Mouse (Mus musculus): Measurements from ENCODE around the gene Inpp4b. TPM values are rescaled to one million over a fixed set of nuclear protein-coding genes. Genes with fewer than 3 reads are reported as not detected.

Inpp4b gene
- polyA plus RNA-seq, 1 experiment from 2014 or later: 14.1 TPM

- Histone ChIP-seq H3K4me3 (no peak overlapping the region), H3K9ac (no peak overlapping the region), H3K4me1 (no peaks in the 10 kb centered on the region), H3K9me3 (no peaks in the 10 kb centered on the region), H3K27me3 (no peaks in the 10 kb centered on the region), H3K36me3 (no peaks in the 10 kb centered on the region), H3K27ac (no peak overlapping the region), H3K4me2 (no peak overlapping the region)
- no peak for ATAC-seq (ENCODE audit: insufficient number of reproducible peaks, insufficient read depth, low FRiP score, low TSS enrichment, low read depth)
- WGBS: 32% methylated on average over 3 of the region's 3 CpGs
These were observed 136.3 kb downstream of the Inpp4b start for GRCm38 (mm10) chr8:81478674-81479073.

- Histone ChIP-seq H3K9ac (no peak overlapping the region), H3K36me3 (no peaks in the 10 kb centered on the region), H3K4me3 (no peak overlapping the region), H3K4me1 (no peaks in the 10 kb centered on the region), H3K9me3 (no peaks in the 10 kb centered on the region), H3K27ac (no peak overlapping the region), H3K27me3 (no peaks in the 10 kb centered on the region), H3K4me2 (no peak overlapping the region)
- no peak for ATAC-seq (ENCODE audit: insufficient number of reproducible peaks, insufficient read depth, low FRiP score, low TSS enrichment, low read depth)
- WGBS: 84% methylated on average over 1 of the region's 1 CpGs
These were observed 141.5 kb downstream of the Inpp4b start for GRCm38 (mm10) chr8:81483834-81484233.

GRCm38 (mm10) chr8:81485626-81486025, 143.3 kb downstream of the Inpp4b start:
- ATAC-seq (ENCODE audit: insufficient number of reproducible peaks, insufficient read depth, low FRiP score, low TSS enrichment, low read depth): no peak
- no peaks in the 10 kb centered on the region for H3K27me3 ChIP-seq
- H3K4me1 ChIP-seq: no peaks in the 10 kb centered on the region
- no peaks in the 10 kb centered on the region for H3K36me3 ChIP-seq
- H3K4me3 ChIP-seq: no peak overlapping the region
- H3K4me2 ChIP-seq: no peak overlapping the region
- H3K9ac ChIP-seq: no peak overlapping the region
- 80% methylated on average over 1 of the region's 1 CpGs for WGBS
- no peaks in the 10 kb centered on the region for H3K9me3 ChIP-seq
- no peak overlapping the region for H3K27ac ChIP-seq

GRCm38 (mm10) chr8:81489894-81490661, 147.7 kb downstream of the Inpp4b start:
- H3K4me1 ChIP-seq: no peaks in the 10 kb centered on the region
- no peaks in the 10 kb centered on the region for H3K36me3 ChIP-seq
- 78% methylated on average over 2 of the region's 2 CpGs for WGBS
- ATAC-seq (ENCODE audit: insufficient number of reproducible peaks, insufficient read depth, low FRiP score, low TSS enrichment, low read depth): no peak
- H3K27ac ChIP-seq: no peak overlapping the region
- H3K9ac ChIP-seq: no peak overlapping the region
- H3K4me3 ChIP-seq: no peak overlapping the region
- no peaks in the 10 kb centered on the region for H3K27me3 ChIP-seq
- no peak overlapping the region for H3K4me2 ChIP-seq
- no peaks in the 10 kb centered on the region for H3K9me3 ChIP-seq

- no peak overlapping the region for H3K9ac ChIP-seq
- no peaks in the 10 kb centered on the region for H3K9me3 ChIP-seq
- H3K4me2 ChIP-seq: no peak overlapping the region
- H3K27ac ChIP-seq: no peak overlapping the region
- H3K36me3 ChIP-seq: no peaks in the 10 kb centered on the region
- H3K27me3 ChIP-seq: no peaks in the 10 kb centered on the region
- no peak overlapping the region for H3K4me3 ChIP-seq
- no peak for ATAC-seq (ENCODE audit: insufficient number of reproducible peaks, insufficient read depth, low FRiP score, low TSS enrichment, low read depth)
- 45% methylated on average over 2 of the region's 2 CpGs for WGBS
- no peaks in the 10 kb centered on the region for H3K4me1 ChIP-seq
These were observed 148.8 kb downstream of the Inpp4b start for GRCm38 (mm10) chr8:81491097-81491705.

GRCm38 (mm10) chr8:81491706-81492204, 149.4 kb downstream of the Inpp4b start:
- ATAC-seq (ENCODE audit: insufficient number of reproducible peaks, insufficient read depth, low FRiP score, low TSS enrichment, low read depth): no peak
- 73% methylated on average over 3 of the region's 3 CpGs for WGBS
- H3K9ac ChIP-seq: no peak overlapping the region

GRCm38 (mm10) chr8:81494823-81495222, 152.5 kb downstream of the Inpp4b start:
- Histone ChIP-seq H3K4me3 (no peak overlapping the region), H3K4me1 (no peaks in the 10 kb centered on the region), H3K36me3 (no peaks in the 10 kb centered on the region), H3K27me3 (no peaks in the 10 kb centered on the region), H3K9ac (no peak overlapping the region), H3K4me2 (no peak overlapping the region), H3K27ac (no peak overlapping the region), H3K9me3 (no peaks in the 10 kb centered on the region)
- ATAC-seq (ENCODE audit: insufficient number of reproducible peaks, insufficient read depth, low FRiP score, low TSS enrichment, low read depth): no peak
- WGBS: 92% methylated on average over 2 of the region's 2 CpGs

More at GRCm38 (mm10) chr8:81491706-81492204, 149.4 kb downstream of the Inpp4b start:
- Histone ChIP-seq H3K4me3 (no peak overlapping the region), H3K36me3 (no peaks in the 10 kb centered on the region), H3K4me2 (no peak overlapping the region), H3K9me3 (no peaks in the 10 kb centered on the region), H3K4me1 (no peaks in the 10 kb centered on the region), H3K27ac (no peak overlapping the region), H3K27me3 (no peaks in the 10 kb centered on the region)

- 79% methylated on average over 2 of the region's 2 CpGs for WGBS
- no peak overlapping the region for H3K4me3 ChIP-seq
- no peaks in the 10 kb centered on the region for H3K4me1 ChIP-seq
- no peaks in the 10 kb centered on the region for H3K9me3 ChIP-seq
- H3K27ac ChIP-seq: no peak overlapping the region
- H3K4me2 ChIP-seq: no peak overlapping the region
- ATAC-seq (ENCODE audit: insufficient number of reproducible peaks, insufficient read depth, low FRiP score, low TSS enrichment, low read depth): no peak
- H3K9ac ChIP-seq: no peak overlapping the region
- H3K27me3 ChIP-seq: no peaks in the 10 kb centered on the region
- H3K36me3 ChIP-seq: no peaks in the 10 kb centered on the region
These were observed 155.3 kb downstream of the Inpp4b start for GRCm38 (mm10) chr8:81497646-81498045.

GRCm38 (mm10) chr8:81502216-81502615, 159.9 kb downstream of the Inpp4b start:
- no peaks in the 10 kb centered on the region for H3K27me3 ChIP-seq
- no peak overlapping the region for H3K27ac ChIP-seq
- H3K9ac ChIP-seq: no peak overlapping the region
- WGBS: 73% methylated on average over 2 of the region's 2 CpGs
- no peaks in the 10 kb centered on the region for H3K36me3 ChIP-seq
- H3K4me1 ChIP-seq: no peaks in the 10 kb centered on the region
- no peak overlapping the region for H3K4me3 ChIP-seq
- ATAC-seq (ENCODE audit: insufficient number of reproducible peaks, insufficient read depth, low FRiP score, low TSS enrichment, low read depth): no peak
- no peak overlapping the region for H3K4me2 ChIP-seq
- peaks cover 4% of the 10 kb centered on the region; the same call in 1 of the 2 replicates for H3K9me3 ChIP-seq

- Histone ChIP-seq H3K9ac (no peak overlapping the region), H3K36me3 (no peaks in the 10 kb centered on the region), H3K4me1 (no peaks in the 10 kb centered on the region), H3K27me3 (peaks cover 2% of the 10 kb centered on the region; the same call in 1 of the 2 replicates), H3K4me2 (no peak overlapping the region), H3K9me3 (peaks cover 4% of the 10 kb centered on the region; the same call in 1 of the 2 replicates), H3K27ac (no peak overlapping the region), H3K4me3 (no peak overlapping the region)
- no peak for ATAC-seq (ENCODE audit: insufficient number of reproducible peaks, insufficient read depth, low FRiP score, low TSS enrichment, low read depth)
- WGBS: 78% methylated on average over 2 of the region's 2 CpGs
These were observed 160.6 kb downstream of the Inpp4b start for GRCm38 (mm10) chr8:81502982-81503381.

- ATAC-seq (ENCODE audit: insufficient number of reproducible peaks, insufficient read depth, low FRiP score, low TSS enrichment, low read depth): no peak
- H3K4me2 ChIP-seq: no peak overlapping the region
These were observed 170.5 kb downstream of the Inpp4b start for GRCm38 (mm10) chr8:81512826-81513225.

GRCm38 (mm10) chr8:81514425-81514824, 172.1 kb downstream of the Inpp4b start:
- H3K9me3 ChIP-seq: no peaks in the 10 kb centered on the region
- no peaks in the 10 kb centered on the region for H3K36me3 ChIP-seq
- H3K4me1 ChIP-seq: 0 out of 2 replicates have a peak, but pooled peaks cover 2% of the 10 kb centered on the region
- ATAC-seq (ENCODE audit: insufficient number of reproducible peaks, insufficient read depth, low FRiP score, low TSS enrichment, low read depth): no peak
- H3K4me2 ChIP-seq: no peak overlapping the region
- H3K4me3 ChIP-seq: no peak overlapping the region
- no peak overlapping the region for H3K27ac ChIP-seq
- H3K27me3 ChIP-seq: peaks cover 8% of the 10 kb centered on the region; the same call in 1 of the 2 replicates
- no peak overlapping the region for H3K9ac ChIP-seq

More at GRCm38 (mm10) chr8:81512826-81513225, 170.5 kb downstream of the Inpp4b start:
- no peak overlapping the region for H3K9ac ChIP-seq
- no peaks in the 10 kb centered on the region for H3K9me3 ChIP-seq
- H3K27ac ChIP-seq: no peak overlapping the region
- no peak overlapping the region for H3K4me3 ChIP-seq
- 0 out of 2 replicates have a peak, but pooled peaks cover 2% of the 10 kb centered on the region for H3K4me1 ChIP-seq
- peaks cover 13% of the 10 kb centered on the region for H3K27me3 ChIP-seq
- H3K36me3 ChIP-seq: no peaks in the 10 kb centered on the region
